Mouse (Mus musculus) kidney, embryonic 16.5 days (tissue): ENCODE data around the gene Mgam. TPM values are rescaled to one million over a fixed set of nuclear protein-coding genes. Genes with fewer than 3 reads are reported as not detected.
"Not testable (repeated sequence)": the region's sequence is repeated elsewhere in the genome, so short reads cannot be mapped to it uniquely, and the experiment has no call there.

ENCODE experiments used
- ATAC-seq: fragments of 200-750 bp; cut with Nextera tagmentation; 2 replicates; pipeline ENCODE4 v1.8.0; 2017; ENCODE audit warnings: moderate TSS enrichment; ENCODE audit not compliant: low FRiP score, low TSS enrichment
- H3K27ac ChIP-seq: fragments of 300-500 bp; sonication (generic); 2 replicates; pipeline ENCODE4 v1.5.1; 2014; ENCODE audit warnings: low read length
- H3K27me3 ChIP-seq: fragments of 300-500 bp; sonication (generic); 2 replicates; pipeline ENCODE4 v1.6.1; 2014; ENCODE audit warnings: low read length, control low read depth, mixed read lengths; ENCODE audit not compliant: insufficient read depth
- H3K36me3 ChIP-seq: fragments of 300-500 bp; sonication (generic); 2 replicates; pipeline ENCODE4 v1.6.1; 2014; ENCODE audit warnings: low read length, control low read depth, mixed read lengths; ENCODE audit not compliant: insufficient read depth
- H3K4me1 ChIP-seq: fragments of 300-500 bp; sonication (generic); 2 replicates; pipeline ENCODE4 v1.6.1; 2014; ENCODE audit warnings: low read length, control low read depth, mixed read lengths; ENCODE audit not compliant: insufficient read depth
- H3K4me2 ChIP-seq: fragments of 300-500 bp; sonication (generic); replicated peaks from 2 replicates; pipeline ENCODE4 v1.6.1; 2014; ENCODE audit warnings: low read depth, low read length
- H3K4me3 ChIP-seq: fragments of 300-500 bp; sonication (generic); 2 replicates; pipeline ENCODE4 v1.5.1; 2014; ENCODE audit warnings: mild to moderate bottlenecking, low read length
- H3K9ac ChIP-seq: fragments of 300-500 bp; sonication (generic); replicated peaks from 2 replicates; pipeline ENCODE4 v1.6.1; 2014; ENCODE audit warnings: low read length
- H3K9me3 ChIP-seq: fragments of 300-500 bp; sonication (generic); 2 replicates; pipeline ENCODE4 v1.6.1; 2016; ENCODE audit warnings: low read length, control low read depth
- WGBS: fragments of 180-500 bp; shearing (Covaris S2); extraction: QIAGEN DNeasy Blood & Tissue Kit; methylation state at CpG from one replicate; pipeline ENCODE4 v1.1.7; 2014; 5-methylcytosine and 5-hydroxymethylcytosine counted together
- polyA plus RNA-seq: library from polyadenylated mRNA; unstranded; fragments of >200 nt; fragmentation: Nextera tagmentation; extraction: Ambion mirVana; gene quantifications from 2 replicates; pipeline ENCODE4 v1.2.1, GENCODE M21; 2015

Gene Mgam
- polyA plus RNA-seq, 1 experiment from 2014 or later = 1.2 TPM

DNA sequence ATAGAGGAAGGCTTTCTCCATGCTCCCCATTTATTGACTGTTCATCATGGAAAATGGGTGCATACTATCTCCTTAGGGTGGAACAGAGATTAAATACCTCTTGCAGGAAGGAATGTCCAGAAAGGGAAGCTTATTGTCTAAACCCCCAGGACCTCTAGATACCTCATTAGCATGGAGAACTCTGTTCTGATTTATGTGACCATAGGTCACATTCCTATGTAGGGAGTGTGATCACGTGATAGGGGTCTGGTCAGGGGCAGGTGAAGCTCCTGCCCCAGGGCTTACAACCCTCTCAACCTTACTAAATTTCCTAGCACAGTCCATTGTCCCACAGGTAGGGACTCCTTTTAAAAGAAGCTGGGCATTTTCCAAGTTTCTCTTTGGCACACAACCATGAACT, 2.5 kb upstream of the Mgam start:
- Histone ChIP-seq H3K9ac (no peak overlapping the region), H3K36me3 (no peaks in the 10 kb centered on the region), H3K4me3 (no peak overlapping the region), H3K4me1 (no peaks in the 10 kb centered on the region), H3K27me3 (no peaks in the 10 kb centered on the region), H3K27ac (no peak overlapping the region), H3K4me2 (no peak overlapping the region), H3K9me3 (no peaks in the 10 kb centered on the region)
- ATAC-seq = peak; percentile 31; the same call in 1 of the 2 replicates
- WGBS = 19% methylated on average over 1 of the region's 1 CpGs

DNA sequence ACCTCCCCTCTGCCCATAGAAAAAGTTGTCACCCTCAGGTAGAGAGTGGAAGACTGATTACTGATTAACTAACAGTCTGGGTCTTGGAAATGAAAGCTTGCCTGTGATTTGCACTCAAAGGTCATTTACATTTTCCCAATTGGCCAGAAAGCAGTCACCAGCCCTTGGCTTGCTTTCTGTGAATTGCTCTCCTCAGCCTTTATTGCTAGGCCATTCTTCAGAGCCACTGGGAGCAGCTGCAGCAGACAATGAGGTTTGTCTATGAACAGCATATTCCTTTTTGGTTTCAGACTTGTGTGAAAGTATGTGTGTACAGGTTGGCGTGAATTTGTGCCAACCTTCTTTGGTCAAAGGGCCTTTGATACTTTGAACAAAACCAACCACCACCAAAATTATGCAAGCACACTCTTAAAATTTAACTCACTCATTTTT, 6.0 kb downstream of the Mgam start:
- peak; percentile 73; the same call in 1 of the 2 replicates for ATAC-seq
- Histone ChIP-seq H3K4me3 (no peak overlapping the region), H3K36me3 (no peaks in the 10 kb centered on the region), H3K9me3 (no peaks in the 10 kb centered on the region), H3K27ac (no peak overlapping the region), H3K27me3 (no peaks in the 10 kb centered on the region), H3K4me2 (no peak overlapping the region), H3K4me1 (no peaks in the 10 kb centered on the region), H3K9ac (no peak overlapping the region)
- 69% methylated on average over 1 of the region's 1 CpGs for WGBS

DNA sequence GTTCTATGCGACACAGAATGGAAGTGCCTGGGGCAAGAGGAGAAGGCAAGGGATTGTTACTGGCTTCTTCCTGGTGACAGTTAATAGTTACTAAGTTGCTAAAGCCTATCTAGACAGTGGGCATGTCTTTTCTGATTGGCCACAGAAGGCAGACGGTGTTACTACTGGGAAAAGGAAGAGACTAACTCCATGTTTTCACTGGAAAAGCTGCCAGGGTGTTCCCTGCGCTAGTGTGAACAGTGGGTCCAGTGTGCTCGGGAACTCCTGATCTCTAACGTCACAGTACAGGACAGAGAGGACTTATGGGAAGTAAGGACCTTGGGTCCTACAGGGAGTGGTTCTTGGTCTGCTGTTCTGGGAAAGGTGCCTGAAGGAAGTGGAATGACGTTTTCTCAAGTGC, 6.9 kb downstream of the Mgam start:
- Histone ChIP-seq H3K9me3 (no peaks in the 10 kb centered on the region), H3K4me2 (no peak overlapping the region), H3K4me3 (no peak overlapping the region), H3K27ac (no peak overlapping the region), H3K36me3 (no peaks in the 10 kb centered on the region), H3K4me1 (no peaks in the 10 kb centered on the region), H3K9ac (no peak overlapping the region), H3K27me3 (no peaks in the 10 kb centered on the region)
- WGBS = 73% methylated on average over 6 of the region's 6 CpGs
- ATAC-seq = no peak

- H3K4me2 ChIP-seq = no peak overlapping the region
- 89% methylated on average over 5 of the region's 5 CpGs for WGBS
- no peak overlapping the region for H3K27ac ChIP-seq
- H3K9ac ChIP-seq = no peak overlapping the region
- no peaks in the 10 kb centered on the region for H3K4me1 ChIP-seq
- H3K9me3 ChIP-seq = no peaks in the 10 kb centered on the region
- H3K27me3 ChIP-seq = no peaks in the 10 kb centered on the region
- no peaks in the 10 kb centered on the region for H3K36me3 ChIP-seq
- H3K4me3 ChIP-seq = no peak overlapping the region
- ATAC-seq = no peak
Measured at GRCm38 (mm10) chr6:40637755-40638154, 9.1 kb downstream of the Mgam start.

GRCm38 (mm10) chr6:40640710-40641538, 12.3 kb downstream of the Mgam start:
- no peaks in the 10 kb centered on the region for H3K36me3 ChIP-seq
- H3K4me3 ChIP-seq = no peak overlapping the region
- no peak overlapping the region for H3K9ac ChIP-seq
- H3K27me3 ChIP-seq = no peaks in the 10 kb centered on the region
- WGBS = 82% methylated on average over 8 of the region's 8 CpGs
- no peak overlapping the region for H3K4me2 ChIP-seq
- no peak overlapping the region for H3K27ac ChIP-seq
- no peaks in the 10 kb centered on the region for H3K4me1 ChIP-seq
- H3K9me3 ChIP-seq = no peaks in the 10 kb centered on the region
- ATAC-seq = no peak

DNA sequence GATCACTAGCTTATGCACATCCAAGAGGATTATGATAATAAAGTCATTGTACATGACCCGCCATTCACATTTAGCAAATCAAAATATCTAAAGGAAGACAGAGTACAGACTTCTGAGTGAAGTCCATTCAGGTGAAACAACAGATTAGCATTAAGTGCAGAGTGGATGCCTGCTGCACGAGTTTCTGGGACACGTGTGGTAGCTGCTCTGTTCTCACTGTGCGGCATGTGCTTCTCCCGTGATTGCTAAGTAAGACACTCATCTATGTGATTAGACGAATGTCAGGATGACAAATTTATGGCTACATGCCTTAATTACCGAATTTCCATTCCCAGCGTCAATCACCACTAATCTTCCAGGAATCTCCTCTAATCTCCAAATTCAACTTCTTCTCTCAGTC, 17.1 kb downstream of the Mgam start:
- Histone ChIP-seq H3K4me1 (no peaks in the 10 kb centered on the region), H3K36me3 (no peaks in the 10 kb centered on the region), H3K4me2 (no peak overlapping the region), H3K27me3 (no peaks in the 10 kb centered on the region), H3K4me3 (no peak overlapping the region), H3K9me3 (no peaks in the 10 kb centered on the region), H3K9ac (no peak overlapping the region), H3K27ac (no peak overlapping the region)
- 72% methylated on average over 8 of the region's 8 CpGs for WGBS
- ATAC-seq = no peak

- H3K4me3 ChIP-seq = no peak overlapping the region
- ATAC-seq = no peak
- H3K4me2 ChIP-seq = no peak overlapping the region
- H3K27me3 ChIP-seq = no peaks in the 10 kb centered on the region
- no peak overlapping the region for H3K9ac ChIP-seq
- no peaks in the 10 kb centered on the region for H3K9me3 ChIP-seq
- 83% methylated on average over 1 of the region's 1 CpGs for WGBS
- no peak overlapping the region for H3K27ac ChIP-seq
- H3K4me1 ChIP-seq = no peaks in the 10 kb centered on the region
- H3K36me3 ChIP-seq = no peaks in the 10 kb centered on the region
Measured at GRCm38 (mm10) chr6:40650953-40651352, 22.3 kb downstream of the Mgam start.

DNA sequence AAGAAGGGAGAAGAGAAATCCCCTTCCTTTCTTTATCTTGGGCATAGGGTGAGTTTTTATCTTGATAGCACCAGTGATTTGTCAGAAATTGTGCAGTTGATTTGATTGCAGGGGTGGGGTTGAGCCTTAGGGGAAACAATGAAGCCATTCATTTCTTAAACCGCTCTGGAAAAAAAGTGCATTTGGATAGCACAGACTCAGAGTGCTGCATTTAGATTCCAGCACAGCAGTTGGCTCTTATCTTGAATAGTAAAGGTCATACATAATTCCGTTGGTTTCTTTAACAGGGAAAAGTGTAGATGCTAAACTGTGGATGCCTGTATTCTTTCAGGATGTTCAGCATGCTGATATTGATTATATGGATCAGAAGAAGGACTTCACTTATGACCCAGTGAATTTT, 32.3 kb downstream of the Mgam start:
- Histone ChIP-seq H3K27me3 (no peaks in the 10 kb centered on the region), H3K4me3 (no peak overlapping the region), H3K36me3 (no peaks in the 10 kb centered on the region), H3K9me3 (no peaks in the 10 kb centered on the region), H3K4me2 (no peak overlapping the region), H3K9ac (no peak overlapping the region), H3K4me1 (no peaks in the 10 kb centered on the region), H3K27ac (no peak overlapping the region)
- WGBS = 52% methylated on average over 2 of the region's 2 CpGs
- no peak for ATAC-seq

GRCm38 (mm10) chr6:40689180-40689579, 60.5 kb downstream of the Mgam start:
- Histone ChIP-seq H3K4me1 (no peaks in the 10 kb centered on the region), H3K9me3 (no peaks in the 10 kb centered on the region), H3K4me2 (no peak overlapping the region), H3K27me3 (no peaks in the 10 kb centered on the region), H3K36me3 (no peaks in the 10 kb centered on the region), H3K9ac (no peak overlapping the region), H3K27ac (no peak overlapping the region), H3K4me3 (no peak overlapping the region)
- ATAC-seq = peak; percentile 73; the same call in 1 of the 2 replicates
- WGBS = 4% methylated on average over 5 of the region's 5 CpGs

- not testable (repeated sequence) for H3K27me3 ChIP-seq, H3K4me2 ChIP-seq
Measured at GRCm38 (mm10) chr6:40692007-40692406, 63.4 kb downstream of the Mgam start.

More at GRCm38 (mm10) chr6:40692007-40692406, 63.4 kb downstream of the Mgam start:
- H3K4me3 ChIP-seq, H3K27ac ChIP-seq, H3K9ac ChIP-seq, H3K36me3 ChIP-seq, H3K4me1 ChIP-seq, H3K9me3 ChIP-seq: not testable (repeated sequence)
- ATAC-seq = peak; percentile 86
- WGBS = 20% methylated on average over 3 of the region's 4 CpGs
